Mouse (Mus musculus) hematopoietic stem cell, adult 5-6 weeks (primary cell): ENCODE measurements at regions not wholly inside any gene's neighbourhood (a gene's known extent, or its start where the extent isn't known, plus 50 kb on each side); places are given as distances from the start of the nearest gene placed in this dataset.

Source experiments
- ATAC-seq, 2 experiments: fragments of 125-278 bp in 1 of 2; replicated peaks in 1 of 2; 2 replicates each; pipeline ENCODE4 v1.8.0; 2016 to 2017; ENCODE audit warnings: inconsistent platforms in 2 of 2, mild to moderate bottlenecking in 2 of 2, moderate number of reproducible peaks in 2 of 2, low read depth in 1 of 2, moderate TSS enrichment in 1 of 2; ENCODE audit not compliant: low FRiP score in 2 of 2, poor library complexity in 2 of 2, severe bottlenecking in 2 of 2, insufficient read depth in 1 of 2, low TSS enrichment in 1 of 2

- no peak for ATAC-seq
Measured at GRCm38 (mm10) chr1:76427439-76427838, 881.4 kb downstream of the Slc4a3 start.

GRCm38 (mm10) chr1:76430041-76430610 is 884.1 kb downstream of the Slc4a3 start:
- no peak for ATAC-seq

- ATAC-seq = no peak
Measured at GRCm38 (mm10) chr1:76433481-76433941, 887.4 kb downstream of the Slc4a3 start.

- no peak for ATAC-seq
Measured at GRCm38 (mm10) chr1:76450539-76451214, 904.6 kb downstream of the Slc4a3 start.

GRCm38 (mm10) chr1:76453160-76453710 is 907.2 kb downstream of the Slc4a3 start:
- ATAC-seq = no peak

GRCm38 (mm10) chr1:76466562-76466961 is 920.5 kb downstream of the Slc4a3 start:
- no peak for ATAC-seq

- ATAC-seq = no peak
Measured at GRCm38 (mm10) chr1:76484193-76484592, 938.1 kb downstream of the Slc4a3 start.

- no peak for ATAC-seq
Measured at GRCm38 (mm10) chr1:76487481-76487880, 941.4 kb downstream of the Slc4a3 start.

- no peak for ATAC-seq
Measured at GRCm38 (mm10) chr1:76489681-76490492, 943.8 kb downstream of the Slc4a3 start.

GRCm38 (mm10) chr1:76490719-76491118 is 944.7 kb downstream of the Slc4a3 start:
- no peak for ATAC-seq

GRCm38 (mm10) chr1:76491187-76491586 is 945.1 kb downstream of the Slc4a3 start:
- no peak for ATAC-seq

GRCm38 (mm10) chr1:76505150-76505549 is 959.1 kb downstream of the Slc4a3 start:
- ATAC-seq = no peak

GRCm38 (mm10) chr1:76508821-76509220 is 962.8 kb downstream of the Slc4a3 start:
- ATAC-seq = no peak

GRCm38 (mm10) chr1:76509486-76509885 is 963.4 kb downstream of the Slc4a3 start:
- ATAC-seq = no peak

- no peak for ATAC-seq
Measured at GRCm38 (mm10) chr1:76512156-76512555, 966.1 kb downstream of the Slc4a3 start.

GRCm38 (mm10) chr1:76513490-76513889 is 967.4 kb downstream of the Slc4a3 start:
- ATAC-seq = no peak

GRCm38 (mm10) chr1:76529531-76529930 is 983.5 kb downstream of the Slc4a3 start:
- ATAC-seq = no peak

GRCm38 (mm10) chr1:76530342-76530741 is 984.3 kb downstream of the Slc4a3 start:
- ATAC-seq = no peak
